Mouse (Mus musculus) forebrain, postnatal 0 days (tissue): ENCODE measurements around the gene 2610001J05Rik. TPM values are rescaled to one million over a fixed set of nuclear protein-coding genes. Genes with fewer than 3 reads are reported as not detected.
"Not testable (repeated sequence)": the region's sequence is repeated elsewhere in the genome, so short reads cannot be mapped to it uniquely, and the experiment has no call there.

Experiments used
- ATAC-seq: fragments of 200-750 bp; cut with Nextera tagmentation; 2 replicates; pipeline ENCODE4 v1.8.0; 2017; ENCODE audit warnings: mild to moderate bottlenecking, moderate library complexity
- DNase-seq: peaks from one replicate; pipeline ENCODE4 v3.0.0-alpha.2; 2015
- H3K27ac ChIP-seq: fragments of 300-500 bp; sonication (generic); 2 replicates; pipeline ENCODE4 v1.5.1; 2014; ENCODE audit warnings: low read depth, mild to moderate bottlenecking, antibody characterized with exemption, low read length, moderate library complexity, mixed read lengths
- H3K27me3 ChIP-seq: fragments of 300-500 bp; sonication (generic); 2 replicates; pipeline ENCODE4 v1.6.1; 2014; ENCODE audit warnings: mild to moderate bottlenecking, low read length, mixed read lengths; ENCODE audit not compliant: insufficient read depth
- H3K36me3 ChIP-seq: fragments of 300-500 bp; sonication (generic); 2 replicates; pipeline ENCODE4 v1.6.1; 2014; ENCODE audit warnings: mild to moderate bottlenecking, moderate library complexity; ENCODE audit not compliant: insufficient read depth
- H3K4me1 ChIP-seq: fragments of 300-500 bp; sonication (generic); 2 replicates; pipeline ENCODE4 v1.6.1; 2014; ENCODE audit warnings: antibody characterized with exemption; ENCODE audit not compliant: insufficient read depth
- H3K4me2 ChIP-seq: fragments of 300-500 bp; sonication (generic); 2 replicates; pipeline ENCODE4 v1.6.1; 2014; ENCODE audit warnings: low read depth, mild to moderate bottlenecking, moderate library complexity
- H3K4me3 ChIP-seq: fragments of 300-500 bp; sonication (generic); 2 replicates; pipeline ENCODE4 v1.5.1; 2014; ENCODE audit warnings: low read depth, low read length, mixed read lengths
- H3K9ac ChIP-seq: fragments of 300-500 bp; sonication (generic); 2 replicates; pipeline ENCODE4 v1.6.1; 2014; ENCODE audit warnings: mild to moderate bottlenecking
- H3K9me3 ChIP-seq: fragments of 300-500 bp; sonication (generic); 2 replicates; pipeline ENCODE4 v1.6.1; 2016; ENCODE audit warnings: low read length
- CTCF ChIP-seq: sonication (generic); IDR thresholded peaks from 2 replicates; pipeline ENCODE4 v1.5.1; 2016; ENCODE audit warnings: antibody characterized with exemption, control low read depth, low read depth
- WGBS: fragments of 180-500 bp; shearing (Covaris S2); extraction: QIAGEN DNeasy Blood & Tissue Kit; methylation state at CpG from one replicate; pipeline ENCODE4 v1.1.7; 2014; 5-methylcytosine and 5-hydroxymethylcytosine counted together
- polyA plus RNA-seq: library from polyadenylated mRNA; unstranded; fragments of >200 nt; fragmentation: Nextera tagmentation; extraction: Ambion mirVana; gene quantifications from 2 replicates; pipeline ENCODE4 v1.2.1, GENCODE M21; 2015
- total RNA-seq: library from RNA; depleted of rRNA; stranded (reverse); fragments of >200 nt; gene quantifications from 2 replicates; pipeline ENCODE4 v1.2.3, GENCODE M21; 2014

2610001J05Rik gene
- total and polyA plus RNA-seq, 2 experiments from 2014 or later = 18.1 to 120 TPM

DNA sequence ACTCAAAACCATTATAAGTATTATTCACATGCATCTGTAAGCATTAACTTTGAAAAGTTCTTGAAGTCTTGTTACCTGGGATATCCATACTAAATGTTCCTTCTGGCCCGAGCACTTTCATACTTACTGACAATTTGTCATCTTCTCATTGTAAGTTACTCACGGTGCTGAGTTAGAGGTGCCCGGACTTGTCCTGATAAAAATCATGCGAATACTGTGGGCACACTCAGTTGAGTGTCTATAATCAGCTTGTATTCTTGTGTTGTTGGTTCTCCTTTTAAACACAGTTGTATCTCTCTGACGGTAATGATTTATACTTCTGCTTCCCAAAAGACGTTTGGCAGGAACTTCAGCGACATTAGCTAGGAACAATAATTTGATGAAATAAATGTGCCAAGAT lies 758 bp upstream of the 2610001J05Rik start:
- Histone ChIP-seq H3K9ac (no peak overlapping the region), H3K4me2 (peak overlapping the region; percentile 48; the same call in 1 of the 2 replicates), H3K27me3 (no peaks in the 10 kb centered on the region), H3K4me1 (peaks cover 5% of the 10 kb centered on the region; the same call in 1 of the 2 replicates), H3K36me3 (no peaks in the 10 kb centered on the region), H3K27ac (no peak overlapping the region), H3K9me3 (no peaks in the 10 kb centered on the region), H3K4me3 (no peak overlapping the region)
- TF ChIP-seq CTCF = no peak
- DNase-seq (peak; percentile 16), ATAC-seq (no peak)
- WGBS = 52% methylated on average over 7 of the region's 7 CpGs

DNA sequence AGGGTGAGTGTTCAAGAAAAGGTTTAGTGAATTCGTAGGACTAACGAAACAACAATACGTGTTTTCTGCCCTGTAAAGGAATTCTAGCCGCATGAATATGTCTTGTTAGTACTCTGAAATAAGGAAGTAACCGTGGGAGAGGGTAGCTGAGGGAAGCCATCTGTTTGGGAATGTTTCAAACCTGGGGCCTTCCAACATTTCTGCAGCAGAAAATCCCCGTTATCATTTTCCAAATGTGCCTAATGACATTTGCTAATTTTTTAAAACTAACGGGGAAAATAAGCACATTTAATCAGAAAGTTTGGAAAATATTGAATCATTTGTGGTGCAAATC lies 274 bp upstream of the 2610001J05Rik start:
- Histone ChIP-seq H3K27ac (peak overlapping the region; percentile 24; the same call in 1 of the 2 replicates), H3K36me3 (no peaks in the 10 kb centered on the region), H3K4me3 (peak overlapping the region; percentile 65), H3K27me3 (no peaks in the 10 kb centered on the region), H3K4me2 (peak overlapping the region; percentile 48), H3K9ac (peak overlapping the region; percentile 61), H3K4me1 (peaks cover 5% of the 10 kb centered on the region; the same call in 1 of the 2 replicates), H3K9me3 (no peaks in the 10 kb centered on the region)
- DNase-seq = no peak
- no peak for TF ChIP-seq CTCF
- peak; percentile 77 for ATAC-seq
- WGBS = under 1% methylated on average over 7 of the region's 7 CpGs

DNA sequence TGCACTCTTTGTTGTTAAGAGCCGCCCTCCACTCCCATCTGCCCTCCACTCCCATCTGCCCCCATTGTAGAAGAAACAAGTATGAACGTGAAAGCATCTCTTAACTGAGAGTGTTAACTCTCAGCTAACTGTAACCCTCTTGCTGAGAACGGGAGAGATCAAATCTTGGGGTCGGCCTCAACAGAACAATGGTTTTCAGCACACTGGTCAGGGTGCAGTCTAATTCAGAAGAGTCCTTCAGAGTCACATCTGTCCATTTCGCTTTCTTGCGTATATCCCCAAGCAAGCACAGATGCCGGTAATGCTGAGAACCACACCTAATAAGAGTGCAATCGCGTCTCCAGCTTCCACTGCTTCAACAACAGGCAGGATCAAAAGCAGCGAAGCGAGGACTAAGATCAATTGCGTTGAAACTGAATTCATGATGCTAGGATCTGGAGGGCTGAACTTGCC lies 1.0 kb downstream of the 2610001J05Rik start:
- peak overlapping the region; percentile 48 for H3K4me2 ChIP-seq
- H3K27ac ChIP-seq = no peak overlapping the region
- DNase-seq (peak; percentile 39), ATAC-seq (no peak)
- H3K27me3 ChIP-seq = no peaks in the 10 kb centered on the region
- 18% methylated on average over 12 of the region's 12 CpGs for WGBS
- H3K36me3 ChIP-seq = no peaks in the 10 kb centered on the region
- H3K9me3 ChIP-seq = no peaks in the 10 kb centered on the region
- no peak for TF ChIP-seq CTCF
- H3K9ac ChIP-seq = peak overlapping the region; percentile 23
- peak overlapping the region; percentile 65 for H3K4me3 ChIP-seq
- peaks cover 5% of the 10 kb centered on the region; the same call in 1 of the 2 replicates for H3K4me1 ChIP-seq

DNA sequence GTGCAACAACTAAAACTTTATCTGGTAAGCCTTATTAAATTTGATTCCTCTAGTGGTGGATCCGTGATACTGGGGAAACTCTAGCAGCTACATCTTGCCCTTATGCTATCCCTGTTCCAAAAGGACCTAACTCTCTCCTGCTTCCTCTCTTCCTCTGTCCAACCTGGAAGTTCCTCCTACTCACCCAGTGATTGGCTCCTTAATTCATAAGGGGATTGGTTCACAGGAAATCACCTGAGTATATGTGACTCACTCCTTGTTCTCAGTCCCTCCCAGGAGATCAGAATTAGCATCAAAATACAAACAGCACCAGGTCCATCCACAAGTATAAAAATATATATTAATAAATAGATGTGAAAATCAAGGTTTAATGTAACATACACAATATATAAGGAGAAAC lies 10.7 kb downstream of the 2610001J05Rik start:
- Histone ChIP-seq H3K4me2 (no peak overlapping the region), H3K27me3 (no peaks in the 10 kb centered on the region), H3K9me3 (no peaks in the 10 kb centered on the region), H3K36me3 (no peaks in the 10 kb centered on the region), H3K9ac (no peak overlapping the region), H3K4me1 (no peaks in the 10 kb centered on the region), H3K27ac (no peak overlapping the region), H3K4me3 (no peak overlapping the region)
- 96% methylated on average over 1 of the region's 1 CpGs for WGBS
- no peak for DNase-seq
- TF ChIP-seq CTCF = no peak
- no peak for ATAC-seq

DNA sequence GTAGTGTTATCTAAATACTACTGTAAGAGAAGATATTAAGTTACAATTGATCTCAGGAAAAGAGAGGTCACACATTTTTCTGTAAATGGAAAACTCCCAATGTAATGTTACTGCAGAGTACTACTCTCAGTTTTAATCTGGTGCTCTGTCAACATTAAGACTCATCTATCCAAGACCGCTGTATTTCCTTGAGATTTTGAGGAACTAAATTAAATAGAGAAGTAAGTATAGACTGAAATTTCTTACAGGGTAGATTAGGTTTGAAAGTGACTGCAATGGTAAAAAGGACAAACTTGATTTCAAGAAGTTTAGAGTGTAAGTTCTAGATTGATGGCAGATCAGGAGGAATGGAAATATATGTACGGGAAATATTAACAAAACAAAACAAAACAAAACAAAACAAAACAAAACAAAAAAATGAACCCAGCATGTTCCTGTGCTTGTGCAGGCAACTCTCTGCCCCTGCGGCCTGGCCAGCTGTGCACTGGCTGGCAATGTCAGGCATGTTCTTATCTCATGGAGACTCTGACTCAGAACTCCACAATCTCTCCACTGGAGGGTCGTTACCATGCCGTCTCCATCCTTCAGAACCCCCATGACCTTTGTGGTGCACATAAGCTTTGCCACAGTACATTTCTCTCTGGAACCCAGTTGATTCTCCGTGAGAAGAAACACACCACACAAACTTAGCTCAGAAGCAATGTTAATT lies 11.3 kb downstream of the 2610001J05Rik start:
- ATAC-seq (no peak), DNase-seq (no peak)
- no peak overlapping the region for H3K4me2 ChIP-seq
- H3K4me1 ChIP-seq = no peaks in the 10 kb centered on the region
- TF ChIP-seq CTCF = no peak
- H3K9ac ChIP-seq = no peak overlapping the region
- H3K4me3 ChIP-seq = no peak overlapping the region
- no peaks in the 10 kb centered on the region for H3K36me3 ChIP-seq
- 95% methylated on average over 6 of the region's 6 CpGs for WGBS
- H3K27ac ChIP-seq = no peak overlapping the region
- no peaks in the 10 kb centered on the region for H3K9me3 ChIP-seq
- H3K27me3 ChIP-seq = no peaks in the 10 kb centered on the region

DNA sequence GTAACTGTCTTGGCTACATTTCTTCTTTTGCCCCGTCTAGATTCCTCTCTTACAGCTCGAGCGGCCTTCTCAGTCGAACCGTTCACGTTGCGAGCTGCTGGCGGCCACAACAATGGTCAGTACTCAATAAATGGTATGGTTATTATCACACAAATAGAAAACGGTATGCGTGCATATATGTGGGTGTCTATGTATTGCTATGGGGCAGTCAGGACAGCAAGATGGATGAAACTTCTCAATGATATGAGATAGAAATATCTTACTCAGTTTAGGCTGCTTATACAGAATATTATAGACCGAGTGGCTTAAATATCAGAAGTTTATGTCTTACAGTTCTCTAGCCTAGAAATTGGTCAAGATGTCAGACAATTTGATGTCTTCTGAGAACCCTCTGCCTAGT lies 17.1 kb downstream of the 2610001J05Rik start:
- H3K9me3 ChIP-seq = no peaks in the 10 kb centered on the region
- ATAC-seq (no peak), DNase-seq (no peak)
- H3K27me3 ChIP-seq = no peaks in the 10 kb centered on the region
- no peaks in the 10 kb centered on the region for H3K4me1 ChIP-seq
- no peak overlapping the region for H3K4me2 ChIP-seq
- H3K27ac ChIP-seq = no peak overlapping the region
- WGBS = 22% methylated on average over 10 of the region's 11 CpGs
- H3K4me3 ChIP-seq = no peak overlapping the region
- TF ChIP-seq CTCF = no peak
- H3K9ac ChIP-seq = no peak overlapping the region
- no peaks in the 10 kb centered on the region for H3K36me3 ChIP-seq

DNA sequence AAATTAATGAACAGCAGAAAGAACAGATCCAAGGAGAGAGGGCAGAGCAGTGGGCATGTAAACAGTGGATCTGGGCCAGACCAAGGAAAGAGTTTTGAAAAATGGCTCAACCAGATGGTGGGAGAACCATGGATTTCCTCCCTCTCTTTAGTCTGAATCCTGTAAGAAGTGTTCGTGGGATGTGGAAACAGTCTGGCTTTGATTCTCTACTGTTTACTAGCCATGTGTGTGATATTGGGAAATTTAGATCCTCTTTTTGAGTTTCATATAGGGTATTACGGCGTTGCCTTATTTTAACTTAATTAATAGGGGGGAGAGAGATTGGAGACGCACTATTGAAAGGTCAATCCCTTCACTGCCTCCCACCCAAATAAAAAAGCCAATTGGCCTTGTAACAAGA lies 18.1 kb downstream of the 2610001J05Rik start:
- H3K27ac ChIP-seq = no peak overlapping the region
- H3K4me2 ChIP-seq = no peak overlapping the region
- H3K36me3 ChIP-seq = no peaks in the 10 kb centered on the region
- DNase-seq (no peak), ATAC-seq (no peak)
- WGBS = 58% methylated on average over 4 of the region's 4 CpGs
- H3K27me3 ChIP-seq = no peaks in the 10 kb centered on the region
- no peaks in the 10 kb centered on the region for H3K9me3 ChIP-seq
- H3K4me3 ChIP-seq = no peak overlapping the region
- no peak overlapping the region for H3K9ac ChIP-seq
- TF ChIP-seq CTCF = no peak
- H3K4me1 ChIP-seq = no peaks in the 10 kb centered on the region

DNA sequence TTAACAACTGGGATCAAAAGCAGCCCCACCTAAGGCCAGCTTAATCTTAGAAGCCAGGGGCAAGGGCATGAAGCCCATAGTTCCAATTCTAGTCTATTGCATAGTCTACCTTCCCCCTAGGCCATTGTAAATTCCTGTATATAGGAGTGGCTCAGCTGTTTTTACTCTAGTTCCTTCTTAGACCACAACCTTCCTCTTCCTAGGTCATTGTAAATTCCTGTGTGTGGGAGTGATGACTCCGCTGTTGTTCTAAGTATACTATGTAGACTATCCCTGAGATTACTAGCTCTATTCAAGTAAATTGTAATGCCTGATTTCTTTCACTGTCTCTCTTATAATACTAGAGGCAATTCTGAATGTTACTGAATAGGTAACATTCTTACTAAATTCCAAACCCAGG lies 25.3 kb downstream of the 2610001J05Rik start:
- not testable (repeated sequence) for H3K27me3 ChIP-seq, H3K9me3 ChIP-seq, ATAC-seq, H3K36me3 ChIP-seq, H3K4me2 ChIP-seq, H3K9ac ChIP-seq, H3K4me1 ChIP-seq, H3K27ac ChIP-seq, H3K4me3 ChIP-seq, DNase-seq
- WGBS = 95% methylated on average over 1 of the region's 1 CpGs
